18 mouse cellular contexts compared by ENCODE assay signal in the genomic region with DNA sequence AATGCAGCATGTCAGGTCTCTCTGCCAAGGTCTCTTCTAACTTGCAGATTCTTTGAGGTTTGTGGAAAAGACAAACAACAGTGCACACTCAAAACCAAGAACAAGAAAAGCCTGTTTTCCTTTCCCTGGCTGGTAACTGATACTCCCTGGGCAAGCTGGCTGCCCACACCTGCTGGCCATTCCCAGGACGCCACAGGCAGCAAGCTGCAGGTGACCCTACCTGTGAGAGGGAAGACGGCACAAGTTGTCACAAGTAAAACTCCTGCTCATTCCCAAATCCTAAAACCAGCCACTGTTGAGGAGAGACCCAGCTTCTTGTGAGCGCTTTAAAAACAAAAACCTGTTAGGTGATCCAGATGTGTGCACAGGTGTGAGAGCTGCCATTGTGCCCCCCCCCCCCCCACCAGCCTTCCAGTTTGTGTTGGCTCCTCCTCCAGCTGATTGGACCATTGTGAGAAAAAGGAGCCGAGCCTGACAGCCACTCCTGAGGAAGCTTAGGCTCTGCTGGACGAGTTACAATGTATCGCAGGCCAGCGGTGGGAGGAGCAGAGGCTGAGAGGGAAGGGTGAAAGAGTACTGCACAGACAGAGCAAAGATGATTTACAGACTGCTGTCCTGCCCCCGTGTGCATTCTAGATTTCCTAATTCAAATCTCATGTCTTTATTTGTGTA. TPM values are rescaled to one million over a fixed set of nuclear protein-coding genes. Genes with fewer than 3 reads are reported as not detected.
DNase-seq lines count a peak whose midpoint lies in the region; ATAC-seq and TF ChIP-seq lines count a peak whose summit lies in the region.
"Had no signal": no experiment of that assay in that cellular context is flagged by ENCODE, and none has a peak within 500 bp of the region (broad histone marks: within the 10 kb centered on the region; RNA-seq: fewer than 3 reads in every experiment).

No protein-coding gene starts in this region.

- TF ChIP-seq CTCF in intestine, postnatal 0 days (IDR thresholded peaks at IDR 0.05; ENCODE audit: low read depth), result no peak

- H3K36me3 ChIP-seq in intestine, embryonic 14.5 days (ENCODE audit: control insufficient read depth, insufficient read depth, low read length), result no peaks in the 10 kb centered on the region
- no peaks in the 10 kb centered on the region for H3K36me3 ChIP-seq in intestine, postnatal 0 days (ENCODE audit: control insufficient read depth, insufficient read depth)
- H3K36me3 ChIP-seq in embryonic facial prominence, embryonic 10.5 days (replicated peaks), result no peaks in the 10 kb centered on the region
- H3K36me3 ChIP-seq in intestine, embryonic 15.5 days, result no peaks in the 10 kb centered on the region
- no peaks in the 10 kb centered on the region for H3K36me3 ChIP-seq in forebrain, embryonic 12.5 days (replicated peaks)
- H3K36me3 ChIP-seq: forebrain, embryonic 10.5 days; heart, embryonic 15.5 days had no signal

- no peaks in the 10 kb centered on the region for H3K9me3 ChIP-seq in intestine, embryonic 14.5 days (ENCODE audit: control insufficient read depth, low read length)
- no peaks in the 10 kb centered on the region for H3K9me3 ChIP-seq in intestine, postnatal 0 days (ENCODE audit: control insufficient read depth)
- no peaks in the 10 kb centered on the region for H3K9me3 ChIP-seq in embryonic facial prominence, embryonic 10.5 days
- no peaks in the 10 kb centered on the region for H3K9me3 ChIP-seq in intestine, embryonic 15.5 days
- H3K9me3 ChIP-seq in forebrain, embryonic 12.5 days, result no peaks in the 10 kb centered on the region
- H3K9me3 ChIP-seq: heart, embryonic 15.5 days had no signal

- no peaks in the 10 kb centered on the region for H3K27me3 ChIP-seq in intestine, embryonic 14.5 days (replicated peaks; ENCODE audit: control insufficient read depth, insufficient read depth, low read length)
- H3K27me3 ChIP-seq in intestine, postnatal 0 days (replicated peaks; ENCODE audit: control insufficient read depth, insufficient read depth, low read length), result no peaks in the 10 kb centered on the region
- no peaks in the 10 kb centered on the region for H3K27me3 ChIP-seq in embryonic facial prominence, embryonic 10.5 days (replicated peaks; ENCODE audit: low read depth, poor library complexity, severe bottlenecking)
- no peaks in the 10 kb centered on the region for H3K27me3 ChIP-seq in intestine, embryonic 15.5 days (replicated peaks)
- no peaks in the 10 kb centered on the region for H3K27me3 ChIP-seq in forebrain, embryonic 12.5 days
- H3K27me3 ChIP-seq: heart, embryonic 15.5 days had no signal

- H3K9ac ChIP-seq in intestine, embryonic 14.5 days (ENCODE audit: low read length), result no peak overlapping the region
- H3K9ac ChIP-seq in intestine, postnatal 0 days (ENCODE audit: low read depth, low read length), result no peak overlapping the region
- no peak overlapping the region for H3K9ac ChIP-seq in intestine, embryonic 15.5 days
- no peak overlapping the region for H3K9ac ChIP-seq in forebrain, embryonic 12.5 days
- H3K9ac ChIP-seq: heart, embryonic 15.5 days; liver, postnatal 0 days had no signal

- ATAC-seq in intestine, embryonic 14.5 days (replicated peaks; ENCODE audit: low FRiP score, low TSS enrichment, low read depth), result no peak
- no peak for ATAC-seq in intestine, postnatal 0 days
- ATAC-seq in intestine, embryonic 15.5 days, result peak; percentile 69
- no peak for ATAC-seq in forebrain, embryonic 12.5 days (ENCODE audit: low FRiP score)
- ATAC-seq: liver, postnatal 0 days had no signal

- no peak overlapping the region for H3K4me3 ChIP-seq in intestine, embryonic 14.5 days (ENCODE audit: low read depth, low read length)
- H3K4me3 ChIP-seq in intestine, postnatal 0 days (ENCODE audit: low read depth, low read length), result no peak overlapping the region
- H3K4me3 ChIP-seq in embryonic facial prominence, embryonic 10.5 days, result no peak overlapping the region
- H3K4me3 ChIP-seq in intestine, embryonic 15.5 days (replicated peaks), result no peak overlapping the region
- no peak overlapping the region for H3K4me3 ChIP-seq in forebrain, embryonic 12.5 days (replicated peaks)
- H3K4me3 ChIP-seq: forebrain, embryonic 10.5 days; heart, embryonic 15.5 days; left cerebral cortex, adult 2 months had no signal

- H3K4me1 ChIP-seq in intestine, embryonic 14.5 days (replicated peaks; ENCODE audit: control insufficient read depth, insufficient read depth, low read length), result no peaks in the 10 kb centered on the region
- H3K4me1 ChIP-seq in intestine, postnatal 0 days (replicated peaks; ENCODE audit: control insufficient read depth, insufficient read depth, low read length), result no peaks in the 10 kb centered on the region
- peaks cover 10% of the 10 kb centered on the region; the same call in 1 of the 2 replicates for H3K4me1 ChIP-seq in embryonic facial prominence, embryonic 10.5 days
- no peaks in the 10 kb centered on the region for H3K4me1 ChIP-seq in intestine, embryonic 15.5 days (replicated peaks)
- H3K4me1 ChIP-seq in forebrain, embryonic 12.5 days, result no peaks in the 10 kb centered on the region
- H3K4me1 ChIP-seq: heart, embryonic 15.5 days had no signal

- no peak overlapping the region for H3K27ac ChIP-seq in intestine, embryonic 14.5 days (ENCODE audit: low read depth)
- H3K27ac ChIP-seq in intestine, postnatal 0 days (ENCODE audit: low read depth, low read length), result no peak overlapping the region
- no peak overlapping the region for H3K27ac ChIP-seq in embryonic facial prominence, embryonic 10.5 days (replicated peaks)
- no peak overlapping the region for H3K27ac ChIP-seq in intestine, embryonic 15.5 days
- H3K27ac ChIP-seq in forebrain, embryonic 12.5 days, result no peak overlapping the region
- H3K27ac ChIP-seq: forebrain, embryonic 10.5 days; heart, embryonic 15.5 days; left cerebral cortex, adult 2 months had no signal

- no peak overlapping the region for H3K4me2 ChIP-seq in intestine, embryonic 14.5 days (ENCODE audit: low read length)
- H3K4me2 ChIP-seq in intestine, postnatal 0 days (replicated peaks; ENCODE audit: low read depth), result no peak overlapping the region
- no peak overlapping the region for H3K4me2 ChIP-seq in intestine, embryonic 15.5 days (replicated peaks)
- no peak overlapping the region for H3K4me2 ChIP-seq in forebrain, embryonic 12.5 days
- H3K4me2 ChIP-seq: heart, embryonic 15.5 days had no signal

- DNase-seq in intestine, embryonic 14.5 days (ENCODE audit: low spot score), result peak; percentile 55
- peak; percentile 47 for DNase-seq in embryonic facial prominence, embryonic 10.5 days (ENCODE audit: low spot score)
- peak; percentile 64 for DNase-seq in lung, postnatal 25 days (ENCODE audit: low spot score)
- no peak for DNase-seq in thymus, postnatal 14 days
- DNase-seq in frontal cortex, postnatal 10 days (ENCODE audit: low spot score in 2 of 2), result no peak
- DNase-seq: adrenal gland, adult 2 months; B cell, adult 2 months; cerebellum, adult 2 months; kidney, adult 9 months; liver, postnatal 0 days; midbrain, embryonic 14.5 days; spleen, adult 18-20 months had no signal

- 52% methylated on average over 8 of the region's 8 CpGs for WGBS in intestine, embryonic 14.5 days
- 38% methylated on average over 8 of the region's 8 CpGs for WGBS in intestine, postnatal 0 days
- WGBS in embryonic facial prominence, embryonic 10.5 days, result 26% methylated on average over 8 of the region's 8 CpGs
- 44% methylated on average over 8 of the region's 8 CpGs for WGBS in intestine, embryonic 15.5 days
- WGBS in forebrain, embryonic 12.5 days, result 29% methylated on average over 8 of the region's 8 CpGs

RNA-seq across cellular contexts. Expression of a gene that starts 42.2 kb away (rescaled TPM):
- polyA plus RNA-seq in intestine, embryonic 14.5 days (2014; fragmentation: Nextera tagmentation; extraction: Ambion mirVana), result 34.7 and 42.4 TPM in 2 replicates
- 91.5 and 104 TPM in 2 replicates for polyA plus RNA-seq in intestine, postnatal 0 days (2015; fragmentation: Nextera tagmentation; extraction: Ambion mirVana)
- polyA plus RNA-seq in embryonic facial prominence, embryonic 10.5 days (2016; fragmentation: Nextera tagmentation; extraction: Ambion mirVana), result 21.3 and 26.4 TPM in 2 replicates
- polyA plus RNA-seq in intestine, embryonic 15.5 days (2015; fragmentation: Nextera tagmentation; extraction: Ambion mirVana), result 56.6 and 63.0 TPM in 2 replicates
- 15.1 and 17.0 TPM in 2 replicates for polyA plus RNA-seq in forebrain, embryonic 12.5 days (2016; fragmentation: Nextera tagmentation; extraction: Ambion mirVana)

RNA-seq across cellular contexts. Expression of a gene that starts 47.7 kb away (rescaled TPM):
- 13.0 and 13.5 TPM in 2 replicates for polyA plus RNA-seq in intestine, embryonic 14.5 days (2014; fragmentation: Nextera tagmentation; extraction: Ambion mirVana)
- 31.4 and 32.9 TPM in 2 replicates for polyA plus RNA-seq in intestine, postnatal 0 days (2015; fragmentation: Nextera tagmentation; extraction: Ambion mirVana)
- 14.8 and 15.2 TPM in 2 replicates for polyA plus RNA-seq in embryonic facial prominence, embryonic 10.5 days (2016; fragmentation: Nextera tagmentation; extraction: Ambion mirVana)
- 20.3 and 21.8 TPM in 2 replicates for polyA plus RNA-seq in intestine, embryonic 15.5 days (2015; fragmentation: Nextera tagmentation; extraction: Ambion mirVana)
- 13.9 and 14.5 TPM in 2 replicates for polyA plus RNA-seq in forebrain, embryonic 12.5 days (2016; fragmentation: Nextera tagmentation; extraction: Ambion mirVana)

Comparison
In these comparisons a context has a peak if more than half of its experiments do, and no peak if none do; other contexts are left out.
1. DNase-seq: peak in intestine, embryonic 14.5 days (single experiment), embryonic facial prominence, embryonic 10.5 days (single experiment) and lung, postnatal 25 days (single experiment); none in thymus, postnatal 14 days (single experiment) and frontal cortex, postnatal 10 days (0 of 2).